Mouse (Mus musculus) layer of hippocampus, postnatal 14 days (tissue): Measurements from ENCODE around the gene Nr2f2. TPM values are rescaled to one million over a fixed set of nuclear protein-coding genes. Genes with fewer than 3 reads are reported as not detected.

ENCODE experiments used
- DNase-seq, 2 experiments: peaks; one replicate each; pipeline ENCODE4 v3.0.0; 2021 to 2022; ENCODE audit warnings: low spot score in 2 of 2, mixed read lengths in 1 of 2
- total RNA-seq, 2 experiments: library from RNA; stranded (reverse); gene quantifications; 2 replicates each; pipeline ENCODE4 v1.2.3; 2021

The Nr2f2 gene
- total RNA-seq, 2 experiments from 2014 or later: 46.4 to 51.8 TPM

- DNase-seq: no peak
These were observed 31.1 kb downstream of the Nr2f2 start for GRCm38 (mm10) chr7:70335411-70335810.

GRCm38 (mm10) chr7:70334836-70335235 is 31.7 kb downstream of the Nr2f2 start:
- DNase-seq: peak; percentile 84 to 86

- DNase-seq: no peak
These were observed 32.7 kb downstream of the Nr2f2 start for GRCm38 (mm10) chr7:70333851-70334250.

GRCm38 (mm10) chr7:70332926-70333664 is 33.4 kb downstream of the Nr2f2 start:
- DNase-seq: no peak

GRCm38 (mm10) chr7:70332064-70332850 is 34.3 kb downstream of the Nr2f2 start:
- DNase-seq: no peak

- no peak for DNase-seq
These were observed 35.1 kb downstream of the Nr2f2 start for GRCm38 (mm10) chr7:70331243-70332063.

- no peak for DNase-seq
These were observed 35.7 kb downstream of the Nr2f2 start for GRCm38 (mm10) chr7:70330761-70331242.

- no peak for DNase-seq
These were observed 36.4 kb downstream of the Nr2f2 start for GRCm38 (mm10) chr7:70330207-70330562.

- DNase-seq: no peak
These were observed 36.9 kb downstream of the Nr2f2 start for GRCm38 (mm10) chr7:70329521-70330206.

GRCm38 (mm10) chr7:70329037-70329516 is 37.5 kb downstream of the Nr2f2 start:
- no peak for DNase-seq

- no peak for DNase-seq
These were observed 38.1 kb downstream of the Nr2f2 start for GRCm38 (mm10) chr7:70328206-70329036.

- DNase-seq: no peak
These were observed 39.3 kb downstream of the Nr2f2 start for GRCm38 (mm10) chr7:70327191-70327590.

GRCm38 (mm10) chr7:70326176-70327035 is 40.1 kb downstream of the Nr2f2 start:
- DNase-seq: no peak

GRCm38 (mm10) chr7:70325381-70325780 is 41.2 kb downstream of the Nr2f2 start:
- no peak for DNase-seq

- no peak for DNase-seq
These were observed 42.0 kb downstream of the Nr2f2 start for GRCm38 (mm10) chr7:70324541-70324940.

- DNase-seq: no peak
These were observed 42.5 kb downstream of the Nr2f2 start for GRCm38 (mm10) chr7:70324041-70324440.

GRCm38 (mm10) chr7:70305716-70306115 is 60.8 kb downstream of the Nr2f2 start:
- DNase-seq: no peak

GRCm38 (mm10) chr7:70304426-70304825 is 62.1 kb downstream of the Nr2f2 start:
- DNase-seq: no peak
